Mouse (Mus musculus): Measurements from ENCODE around the gene F2rl2. TPM values are rescaled to one million over a fixed set of nuclear protein-coding genes. Genes with fewer than 3 reads are reported as not detected.
A peak's percentile ranks its signal among the peaks of the same experiment; 100 is the strongest.

Gene F2rl2
- polyA plus RNA-seq, 1 experiment = 20.6 TPM

DNA sequence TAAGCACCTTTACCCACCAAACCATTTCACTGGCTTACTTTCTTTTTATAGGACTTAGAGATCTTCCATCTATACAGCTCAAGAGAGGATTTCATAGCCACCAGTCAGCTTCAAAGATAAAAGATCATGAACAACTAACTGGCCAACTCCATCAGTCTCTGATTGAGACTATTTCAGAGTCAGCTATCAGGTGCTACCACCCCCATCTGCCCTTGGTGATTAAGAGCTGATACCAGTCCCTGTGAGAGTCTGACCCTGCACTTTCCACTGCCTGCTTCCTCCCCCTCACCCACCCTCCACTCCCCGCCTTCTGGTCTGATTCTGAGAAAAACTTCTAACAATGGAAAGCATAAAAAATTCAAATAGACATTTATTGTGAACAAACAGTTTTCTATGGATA lies 8.1 kb upstream of the F2rl2 start:
- Histone ChIP-seq H3K4me1 (peaks cover 98% of the 10 kb centered on the region), H3K9me3 (no peaks in the 10 kb centered on the region), H3K36me3 (replicated peaks; ENCODE audit: low read length) (peaks cover 13% of the 10 kb centered on the region), H3K27me3 (replicated peaks) (no peaks in the 10 kb centered on the region), H3K4me3 (replicated peaks) (peak overlapping the region; percentile 33)
- TF ChIP-seq GATA1 (IDR thresholded peaks at IDR 0.05; ENCODE audit: borderline replicate concordance, low read length) (no peak), FLI1 (IDR thresholded peaks at IDR 0.05; ENCODE audit: low read length) (no peak)

DNA sequence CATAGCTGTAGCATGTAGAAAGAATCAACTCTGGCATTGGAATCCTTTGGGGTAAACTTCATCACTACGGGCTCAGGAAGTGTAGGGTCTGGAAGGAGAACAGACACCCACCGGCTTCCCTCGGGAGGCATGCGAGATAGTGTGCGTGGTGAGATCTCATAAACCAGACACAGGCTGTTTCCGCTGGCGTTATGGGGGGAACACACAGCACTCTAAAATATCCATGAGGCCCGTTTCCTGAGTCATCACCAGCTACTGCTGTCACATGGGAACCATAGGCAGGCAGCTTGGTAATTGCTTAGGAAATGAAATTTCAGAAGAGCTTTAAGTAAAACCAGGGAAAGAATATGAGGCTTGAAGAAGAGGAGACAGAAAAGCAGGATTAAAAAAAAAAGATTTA lies 4.5 kb upstream of the F2rl2 start:
- Histone ChIP-seq H3K36me3 (replicated peaks; ENCODE audit: low read length) (peaks cover 8% of the 10 kb centered on the region), H3K9me3 (no peaks in the 10 kb centered on the region), H3K4me3 (replicated peaks) (peak overlapping the region; percentile 11), H3K4me1 (peaks cover 89% of the 10 kb centered on the region), H3K27me3 (replicated peaks) (no peaks in the 10 kb centered on the region)
- peak; percentile 75 for TF ChIP-seq FLI1 (IDR thresholded peaks at IDR 0.05; ENCODE audit: low read length)
- TF ChIP-seq GATA1 (IDR thresholded peaks at IDR 0.05; ENCODE audit: borderline replicate concordance, low read length) = peak; percentile 75; the same call in 1 of the 3 replicates

DNA sequence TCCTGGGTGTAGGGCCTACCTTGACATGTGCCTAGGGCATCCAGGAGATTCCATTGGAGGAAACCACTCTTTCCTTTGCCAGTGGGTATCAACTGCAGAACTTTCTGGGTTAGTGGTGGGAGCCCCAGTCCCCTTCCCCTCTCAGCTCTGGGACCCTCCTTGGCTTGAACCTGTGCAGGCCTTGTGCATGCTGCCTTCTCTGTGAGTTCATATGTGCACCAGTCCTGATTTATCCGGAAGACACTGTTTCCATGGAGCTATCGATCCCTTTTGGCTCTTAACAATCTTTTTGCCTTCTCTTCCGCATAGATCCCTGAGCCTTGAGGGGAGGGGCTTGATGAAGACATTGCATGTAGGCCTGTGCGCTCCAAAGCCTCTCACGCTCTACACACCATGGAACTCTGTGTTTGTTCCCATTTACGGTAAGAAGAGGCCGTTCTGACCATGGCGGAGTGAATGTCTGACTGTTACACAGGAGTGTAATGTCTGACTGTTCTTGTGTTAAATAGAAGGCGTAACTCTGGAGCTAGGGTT lies 466 bp upstream of the F2rl2 start:
- Histone ChIP-seq H3K27me3 (replicated peaks) (no peaks in the 10 kb centered on the region), H3K4me1 (peaks cover 75% of the 10 kb centered on the region), H3K36me3 (replicated peaks; ENCODE audit: low read length) (peaks cover 32% of the 10 kb centered on the region), H3K4me3 (replicated peaks) (peak overlapping the region; percentile 92), H3K9me3 (peaks cover 7% of the 10 kb centered on the region; the same call in 1 of the 2 replicates)
- no peak for TF ChIP-seq GATA1 (IDR thresholded peaks at IDR 0.05; ENCODE audit: borderline replicate concordance, low read length)
- no peak for TF ChIP-seq FLI1 (IDR thresholded peaks at IDR 0.05; ENCODE audit: low read length)

DNA sequence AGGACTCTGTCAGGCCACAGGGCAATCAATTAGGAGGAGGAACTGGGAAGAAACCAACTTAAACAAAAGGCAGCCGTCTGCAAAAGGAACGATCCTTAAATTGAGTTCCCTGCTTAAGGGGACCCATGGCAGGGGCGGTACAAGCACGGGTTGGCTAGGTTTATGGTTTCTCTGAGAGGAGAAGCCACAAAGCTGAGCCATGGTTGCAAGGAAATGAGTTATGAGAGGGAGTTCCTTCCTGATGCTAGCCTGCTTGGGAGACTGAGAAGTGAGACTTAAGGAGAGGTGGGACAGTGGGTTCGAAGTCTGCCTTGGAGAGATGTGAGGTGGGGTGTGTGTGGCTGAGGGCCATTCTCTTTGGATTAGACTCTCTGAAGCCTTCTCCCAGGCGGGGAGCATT lies 1.2 kb downstream of the F2rl2 start:
- H3K4me3 ChIP-seq (replicated peaks) = peak overlapping the region; percentile 92
- peaks cover 7% of the 10 kb centered on the region; the same call in 1 of the 2 replicates for H3K9me3 ChIP-seq
- peaks cover 47% of the 10 kb centered on the region for H3K36me3 ChIP-seq (replicated peaks; ENCODE audit: low read length)
- no peaks in the 10 kb centered on the region for H3K27me3 ChIP-seq (replicated peaks)
- TF ChIP-seq FLI1 (IDR thresholded peaks at IDR 0.05; ENCODE audit: low read length) (no peak), GATA1 (IDR thresholded peaks at IDR 0.05; ENCODE audit: borderline replicate concordance, low read length) (no peak)
- peaks cover 75% of the 10 kb centered on the region for H3K4me1 ChIP-seq

DNA sequence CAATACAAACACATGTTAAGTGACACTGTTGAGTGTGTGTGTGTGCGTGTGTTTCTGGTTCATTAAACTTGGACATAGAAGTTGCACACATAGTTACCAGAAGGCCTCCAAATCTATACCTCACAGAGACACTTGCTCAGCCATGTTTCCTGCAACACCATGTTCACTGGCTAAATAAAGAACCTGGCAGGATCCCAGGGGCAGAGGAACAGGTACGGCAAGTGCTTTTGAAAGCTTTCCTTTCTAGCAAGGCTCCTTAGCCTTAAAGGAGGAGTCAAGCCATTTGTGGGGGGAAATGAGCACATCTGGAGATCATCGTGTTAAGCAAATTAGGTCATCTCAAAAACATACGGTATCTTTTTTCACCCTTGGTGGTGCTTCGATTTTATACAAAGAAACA lies 6.7 kb downstream of the F2rl2 start:
- H3K4me3 ChIP-seq (replicated peaks) = no peak overlapping the region
- peaks cover 7% of the 10 kb centered on the region; the same call in 1 of the 2 replicates for H3K9me3 ChIP-seq
- peaks cover 98% of the 10 kb centered on the region for H3K36me3 ChIP-seq (replicated peaks; ENCODE audit: low read length)
- peaks cover 80% of the 10 kb centered on the region for H3K4me1 ChIP-seq
- no peaks in the 10 kb centered on the region for H3K27me3 ChIP-seq (replicated peaks)
- TF ChIP-seq GATA1 (IDR thresholded peaks at IDR 0.05; ENCODE audit: borderline replicate concordance, low read length) = no peak
- no peak for TF ChIP-seq FLI1 (IDR thresholded peaks at IDR 0.05; ENCODE audit: low read length)

DNA sequence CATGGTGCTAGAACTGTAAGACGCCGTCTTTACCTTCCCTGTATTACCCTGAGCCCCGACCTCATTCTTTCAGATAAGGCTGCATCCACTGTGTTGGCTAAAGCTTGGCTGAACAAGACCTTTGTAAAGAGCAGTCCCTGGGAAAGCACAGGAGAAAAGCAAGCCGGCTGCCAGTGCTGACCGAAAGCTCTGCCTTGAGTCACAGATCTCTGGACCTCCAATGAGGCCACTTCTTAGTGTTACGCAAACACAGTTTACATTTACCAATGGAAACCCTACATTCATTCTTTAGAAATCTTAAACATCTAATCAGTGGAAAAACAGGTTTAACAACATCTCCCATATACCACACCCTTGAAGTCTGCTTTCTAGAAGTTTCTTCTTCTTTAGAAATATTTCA lies 8.9 kb downstream of the F2rl2 start:
- Histone ChIP-seq H3K9me3 (peaks cover 6% of the 10 kb centered on the region; the same call in 1 of the 2 replicates), H3K27me3 (replicated peaks) (no peaks in the 10 kb centered on the region), H3K36me3 (replicated peaks; ENCODE audit: low read length) (peaks cover 88% of the 10 kb centered on the region), H3K4me1 (peaks cover 80% of the 10 kb centered on the region), H3K4me3 (replicated peaks) (no peak overlapping the region)
- no peak for TF ChIP-seq FLI1 (IDR thresholded peaks at IDR 0.05; ENCODE audit: low read length)
- no peak for TF ChIP-seq GATA1 (IDR thresholded peaks at IDR 0.05; ENCODE audit: borderline replicate concordance, low read length)

DNA sequence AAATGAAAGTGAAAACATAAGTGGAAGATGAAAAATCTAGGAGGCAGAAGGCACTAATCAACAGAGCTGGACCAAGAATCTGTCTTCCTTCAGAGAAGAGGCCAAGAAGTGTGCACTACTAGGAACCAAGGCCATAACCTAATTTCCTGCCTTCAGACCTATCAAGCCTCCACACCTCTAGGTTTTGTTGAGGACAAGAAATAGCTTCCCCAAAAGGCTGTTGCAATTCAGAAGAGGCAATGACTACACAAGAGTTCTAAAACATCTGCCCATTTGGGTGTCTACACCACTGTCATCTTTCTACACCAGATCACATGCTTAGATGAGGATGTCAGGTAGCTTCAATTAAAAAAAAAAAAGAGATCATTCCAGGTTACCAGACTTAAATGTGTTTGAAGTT lies 15.4 kb downstream of the F2rl2 start:
- no peaks in the 10 kb centered on the region for H3K9me3 ChIP-seq
- peaks cover 92% of the 10 kb centered on the region for H3K4me1 ChIP-seq
- no peak for TF ChIP-seq FLI1 (IDR thresholded peaks at IDR 0.05; ENCODE audit: low read length)
- no peak for TF ChIP-seq GATA1 (IDR thresholded peaks at IDR 0.05; ENCODE audit: borderline replicate concordance, low read length)
- peaks cover 36% of the 10 kb centered on the region for H3K36me3 ChIP-seq (replicated peaks; ENCODE audit: low read length)
- no peak overlapping the region for H3K4me3 ChIP-seq (replicated peaks)
- no peaks in the 10 kb centered on the region for H3K27me3 ChIP-seq (replicated peaks)

DNA sequence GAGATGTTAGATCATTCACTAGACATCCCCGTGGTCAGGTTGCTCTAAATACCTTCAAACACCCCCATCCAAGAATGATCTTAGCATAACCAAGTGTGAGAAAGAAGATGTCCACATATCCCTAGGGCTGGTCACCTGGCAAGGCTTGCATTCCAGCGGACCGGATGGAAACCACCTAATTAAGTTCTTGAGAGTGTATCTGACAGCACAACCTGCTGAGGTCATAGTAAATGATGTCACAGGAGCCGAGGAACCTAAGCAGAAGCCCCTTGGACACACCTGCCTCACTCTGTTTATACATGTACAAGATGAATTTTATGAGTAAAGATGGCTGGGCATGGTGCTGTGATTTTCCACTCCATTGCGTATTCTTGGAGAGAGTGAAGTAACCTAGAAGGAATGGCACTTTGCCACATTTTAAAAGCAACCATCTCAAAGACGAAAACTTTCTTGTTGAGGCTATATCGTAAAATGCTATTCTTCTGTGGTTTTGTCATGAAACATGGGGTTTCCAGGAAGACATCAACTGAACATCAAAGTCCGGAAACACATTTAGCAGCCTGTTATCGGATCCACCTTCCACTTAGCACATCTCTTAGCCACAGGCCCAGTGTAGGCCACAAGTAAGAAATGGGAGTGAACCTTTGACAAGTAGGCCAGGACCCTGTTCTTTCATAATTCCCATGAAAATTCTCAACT lies 16.1 kb downstream of the F2rl2 start:
- H3K4me3 ChIP-seq (replicated peaks) = peak overlapping the region; percentile 33
- no peaks in the 10 kb centered on the region for H3K9me3 ChIP-seq
- TF ChIP-seq FLI1 (IDR thresholded peaks at IDR 0.05; ENCODE audit: low read length) (no peak), GATA1 (IDR thresholded peaks at IDR 0.05; ENCODE audit: borderline replicate concordance, low read length) (peak; percentile 54; the same call in 1 of the 3 replicates)
- H3K4me1 ChIP-seq = peaks cover 89% of the 10 kb centered on the region
- peaks cover 30% of the 10 kb centered on the region for H3K36me3 ChIP-seq (replicated peaks; ENCODE audit: low read length)
- H3K27me3 ChIP-seq (replicated peaks) = no peaks in the 10 kb centered on the region

DNA sequence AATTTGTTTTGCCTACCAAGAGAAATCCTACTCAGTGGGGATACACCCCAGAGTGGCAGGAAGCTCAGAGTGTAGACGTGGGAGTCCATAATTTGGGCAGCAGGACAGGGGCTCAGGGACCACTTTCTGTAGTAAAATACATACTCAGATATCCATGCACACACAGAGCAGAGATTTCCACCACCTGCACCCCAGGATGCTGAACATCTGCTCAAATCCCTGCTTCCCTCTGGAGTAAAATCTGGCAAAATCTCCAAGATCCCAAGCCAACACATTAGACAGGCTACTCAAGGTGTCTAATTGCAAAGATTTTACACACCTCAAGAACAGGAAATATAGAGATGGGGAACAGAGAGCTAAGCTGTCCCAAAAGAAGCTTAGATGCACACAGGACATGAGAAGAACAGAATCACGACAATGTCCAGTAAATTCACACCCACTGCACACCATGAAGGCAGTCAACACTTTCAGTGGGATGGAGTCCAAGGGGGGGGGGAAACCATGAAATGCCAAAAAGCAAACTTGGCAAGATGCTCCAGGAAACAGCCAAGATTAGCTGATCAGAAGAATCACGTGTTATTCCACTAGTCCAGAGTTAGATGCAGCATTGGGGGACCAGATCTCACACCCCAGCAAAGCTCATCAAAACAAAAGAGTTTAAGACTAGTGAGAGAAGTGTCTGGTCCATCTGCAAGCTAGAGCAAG lies 17.8 kb downstream of the F2rl2 start:
- Histone ChIP-seq H3K27me3 (replicated peaks) (no peaks in the 10 kb centered on the region), H3K36me3 (replicated peaks; ENCODE audit: low read length) (peaks cover 22% of the 10 kb centered on the region), H3K4me1 (peaks cover 88% of the 10 kb centered on the region), H3K4me3 (replicated peaks) (no peak overlapping the region), H3K9me3 (no peaks in the 10 kb centered on the region)
- TF ChIP-seq FLI1 (IDR thresholded peaks at IDR 0.05; ENCODE audit: low read length) (no peak), GATA1 (IDR thresholded peaks at IDR 0.05; ENCODE audit: borderline replicate concordance, low read length) (no peak)

DNA sequence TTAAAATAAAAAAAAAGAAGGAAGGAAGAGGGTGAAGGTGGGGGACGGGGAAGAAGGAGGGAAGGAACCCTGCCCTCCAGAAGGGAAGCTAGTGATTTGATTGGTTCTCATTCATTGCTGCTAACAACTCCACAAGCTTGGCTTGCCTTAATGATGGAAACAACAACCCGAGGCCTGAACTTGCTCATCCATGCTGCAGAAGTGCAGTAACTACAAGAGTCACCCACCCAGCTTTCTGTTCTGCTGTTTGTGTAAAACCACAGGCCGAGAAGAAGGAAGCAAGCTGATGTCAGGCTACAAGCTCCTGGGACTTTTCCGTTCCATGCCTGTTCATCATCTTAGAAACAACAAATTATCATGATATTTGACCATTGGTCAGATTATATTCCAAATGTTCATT lies 18.7 kb downstream of the F2rl2 start:
- Histone ChIP-seq H3K9me3 (no peaks in the 10 kb centered on the region), H3K4me3 (replicated peaks) (no peak overlapping the region), H3K4me1 (peaks cover 87% of the 10 kb centered on the region), H3K27me3 (replicated peaks) (no peaks in the 10 kb centered on the region), H3K36me3 (replicated peaks; ENCODE audit: low read length) (peaks cover 17% of the 10 kb centered on the region)
- TF ChIP-seq GATA1 (IDR thresholded peaks at IDR 0.05; ENCODE audit: borderline replicate concordance, low read length) (no peak), FLI1 (IDR thresholded peaks at IDR 0.05; ENCODE audit: low read length) (no peak)
